Mouse (Mus musculus) neural tube, embryonic 14.5 days (tissue): ENCODE data around the gene Cux1. TPM values are rescaled to one million over a fixed set of nuclear protein-coding genes. Genes with fewer than 3 reads are reported as not detected.

Experiments used
- ATAC-seq: fragments of 200-750 bp; cut with Nextera tagmentation; 2 replicates; pipeline ENCODE4 v1.8.0; 2017; ENCODE audit warnings: low read depth, mild to moderate bottlenecking, moderate TSS enrichment, moderate library complexity
- H3K27ac ChIP-seq: fragments of 300-500 bp; sonication (generic); 2 replicates; pipeline ENCODE4 v1.5.1; 2014; ENCODE audit warnings: low read depth, mild to moderate bottlenecking, control low read depth, low read length, moderate library complexity, mixed read lengths
- H3K27me3 ChIP-seq: fragments of 300-500 bp; sonication (generic); 2 replicates; pipeline ENCODE4 v1.6.1; 2014; ENCODE audit warnings: low read length; ENCODE audit not compliant: control insufficient read depth, insufficient read depth
- H3K36me3 ChIP-seq: fragments of 300-500 bp; sonication (generic); 2 replicates; pipeline ENCODE4 v1.6.1; 2014; ENCODE audit warnings: low read length, mixed read lengths; ENCODE audit not compliant: control insufficient read depth, insufficient read depth
- H3K4me1 ChIP-seq: fragments of 300-500 bp; sonication (generic); 2 replicates; pipeline ENCODE4 v1.6.1; 2014; ENCODE audit warnings: low read length; ENCODE audit not compliant: control insufficient read depth, insufficient read depth
- H3K4me2 ChIP-seq: fragments of 300-500 bp; sonication (generic); 2 replicates; pipeline ENCODE4 v1.6.1; 2014; ENCODE audit warnings: mild to moderate bottlenecking, low read depth, low read length, control low read depth
- H3K4me3 ChIP-seq: fragments of 300-500 bp; sonication (generic); 2 replicates; pipeline ENCODE4 v1.5.1; 2014; ENCODE audit warnings: low read depth, low read length, control low read depth, mixed read lengths
- H3K9ac ChIP-seq: fragments of 300-500 bp; sonication (generic); replicated peaks from 2 replicates; pipeline ENCODE4 v1.6.1; 2014; ENCODE audit warnings: low read depth, mild to moderate bottlenecking, control low read depth, low read length, mixed read lengths
- H3K9me3 ChIP-seq: fragments of 300-500 bp; sonication (generic); 2 replicates; pipeline ENCODE4 v1.6.1; 2016; ENCODE audit warnings: low read length; ENCODE audit not compliant: control insufficient read depth
- WGBS: fragments of 180-500 bp; shearing (Covaris S2); extraction: QIAGEN DNeasy Blood & Tissue Kit; methylation state at CpG from one replicate; pipeline ENCODE4 v1.1.7; 2014; 5-methylcytosine and 5-hydroxymethylcytosine counted together
- polyA plus RNA-seq: library from polyadenylated mRNA; unstranded; fragments of >200 nt; fragmentation: Nextera tagmentation; extraction: Ambion mirVana; gene quantifications from 2 replicates; pipeline ENCODE4 v1.2.1, GENCODE M21; 2014

Gene Cux1
- polyA plus RNA-seq, 1 experiment from 2014 or later: 95.3 TPM

DNA sequence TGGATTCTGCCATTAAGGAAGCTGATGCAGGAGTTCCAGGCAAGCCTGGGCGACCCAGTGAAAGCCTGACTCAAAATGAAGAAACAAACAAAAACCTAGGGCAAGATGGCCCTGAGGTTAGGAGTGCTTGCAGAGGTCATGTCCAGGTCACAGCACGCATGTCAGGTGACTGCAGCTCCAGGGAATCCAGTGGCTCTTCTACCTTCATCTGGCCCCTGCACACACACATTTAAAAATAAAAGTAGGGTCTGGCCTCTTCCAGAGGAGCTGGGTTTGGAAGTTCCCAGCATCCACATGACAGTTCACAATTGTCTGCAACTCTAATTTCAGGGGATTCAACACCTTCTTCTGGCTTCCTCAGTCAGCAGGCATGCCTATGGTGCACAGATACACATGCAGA, 21.7 kb upstream of the Cux1 start:
- Histone ChIP-seq H3K4me1 (no peaks in the 10 kb centered on the region), H3K9me3 (no peaks in the 10 kb centered on the region), H3K4me3 (no peak overlapping the region), H3K36me3 (no peaks in the 10 kb centered on the region), H3K27ac (no peak overlapping the region), H3K27me3 (no peaks in the 10 kb centered on the region), H3K9ac (no peak overlapping the region), H3K4me2 (no peak overlapping the region)
- no peak for ATAC-seq
- WGBS: 62% methylated on average over 2 of the region's 2 CpGs

DNA sequence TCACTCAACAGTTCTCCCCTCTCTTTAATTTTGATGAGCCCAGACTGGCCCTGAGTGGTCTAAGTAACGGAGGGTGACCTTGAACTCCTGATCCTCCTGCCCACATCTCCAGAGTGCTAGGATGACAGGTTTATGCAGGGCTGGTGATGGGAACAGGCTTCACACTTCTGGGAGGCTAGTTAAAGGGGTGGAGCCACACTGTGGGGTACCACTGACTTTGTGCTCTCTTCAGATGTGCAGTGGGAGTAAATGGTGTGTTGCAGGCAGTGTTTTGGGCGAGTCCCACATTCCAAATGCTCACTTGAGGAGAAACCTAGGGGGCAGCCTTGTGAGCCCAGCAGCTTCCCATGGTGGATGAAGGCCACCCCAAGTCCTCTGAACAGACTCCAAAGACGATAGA, 21.2 kb upstream of the Cux1 start:
- Histone ChIP-seq H3K4me3 (no peak overlapping the region), H3K4me1 (no peaks in the 10 kb centered on the region), H3K36me3 (no peaks in the 10 kb centered on the region), H3K9ac (no peak overlapping the region), H3K9me3 (no peaks in the 10 kb centered on the region), H3K27ac (no peak overlapping the region), H3K4me2 (no peak overlapping the region), H3K27me3 (no peaks in the 10 kb centered on the region)
- no peak for ATAC-seq
- 70% methylated on average over 3 of the region's 3 CpGs for WGBS

DNA sequence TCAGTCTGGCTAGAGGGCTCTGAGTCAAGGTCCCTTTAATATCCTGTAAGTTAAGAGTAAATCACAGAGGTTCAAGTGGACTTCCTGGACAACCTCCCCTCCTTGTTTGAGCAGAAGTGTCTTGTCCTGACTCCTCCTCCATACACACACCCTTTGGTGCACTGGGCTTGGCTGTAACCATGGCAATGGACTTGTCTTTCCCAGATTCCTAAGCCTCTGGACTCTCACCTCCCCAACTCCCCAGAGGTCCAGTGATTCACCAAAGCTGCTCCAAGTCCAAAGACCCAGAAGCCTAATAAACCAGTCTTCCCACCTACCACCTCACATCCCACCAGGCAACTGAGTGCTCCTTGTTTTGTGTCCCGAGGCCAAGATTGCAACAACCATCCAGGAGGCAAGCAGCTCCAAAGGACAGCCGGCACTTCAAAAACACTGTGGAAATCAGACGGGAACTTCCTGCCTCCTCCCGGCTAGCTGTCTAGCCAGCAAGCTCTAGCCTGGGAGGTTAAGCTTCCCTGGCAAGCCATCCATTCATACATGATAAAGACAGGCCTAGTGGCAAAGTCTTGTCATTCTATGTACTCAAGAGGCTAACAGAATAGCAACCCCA, 17.5 kb upstream of the Cux1 start:
- Histone ChIP-seq H3K4me1 (no peaks in the 10 kb centered on the region), H3K27ac (no peak overlapping the region), H3K9me3 (no peaks in the 10 kb centered on the region), H3K9ac (no peak overlapping the region), H3K4me2 (no peak overlapping the region), H3K27me3 (no peaks in the 10 kb centered on the region), H3K36me3 (no peaks in the 10 kb centered on the region), H3K4me3 (no peak overlapping the region)
- 66% methylated on average over 4 of the region's 4 CpGs for WGBS
- no peak for ATAC-seq

DNA sequence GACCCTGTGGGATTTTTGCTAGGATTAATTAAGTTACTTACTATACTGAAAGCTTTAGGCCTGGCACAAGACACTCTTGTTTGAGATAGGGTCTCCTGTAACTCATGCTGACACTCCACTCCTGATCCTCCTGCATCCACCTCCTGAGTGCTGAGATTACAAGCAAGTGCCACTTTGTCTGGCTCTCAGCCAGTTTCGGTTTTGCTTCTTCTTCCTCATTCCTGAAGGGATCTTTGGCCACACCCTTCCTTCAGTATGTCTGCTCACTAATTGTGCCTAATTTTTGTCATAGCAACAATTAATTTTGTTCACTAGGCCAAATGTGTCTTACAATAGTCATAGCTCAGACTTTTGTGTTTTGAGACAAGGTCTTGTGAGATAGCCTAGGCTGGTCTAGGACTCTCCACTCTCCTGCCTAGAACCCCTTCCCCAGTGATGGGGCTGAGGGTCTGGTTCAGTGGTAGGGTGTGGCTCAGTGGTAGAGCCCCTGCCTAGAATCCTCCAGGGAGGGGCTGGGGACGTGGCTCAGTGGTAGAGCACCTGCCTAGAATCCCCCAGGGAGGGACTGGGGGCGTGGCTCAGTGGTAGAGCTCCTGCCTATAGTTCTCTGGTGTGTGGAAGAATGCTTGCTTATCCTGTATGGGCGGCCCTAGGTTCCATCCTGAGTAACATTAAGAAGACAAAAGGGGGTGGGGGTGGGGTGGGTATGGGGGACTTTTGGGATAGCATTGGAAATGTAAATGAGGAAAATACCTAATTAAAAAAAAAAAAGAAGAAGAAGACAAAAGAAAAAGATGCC, 16.6 kb upstream of the Cux1 start:
- no peak overlapping the region for H3K9ac ChIP-seq
- H3K36me3 ChIP-seq: no peaks in the 10 kb centered on the region
- no peak overlapping the region for H3K4me2 ChIP-seq
- H3K27me3 ChIP-seq: no peaks in the 10 kb centered on the region
- no peak overlapping the region for H3K4me3 ChIP-seq
- H3K9me3 ChIP-seq: no peaks in the 10 kb centered on the region
- no peak for ATAC-seq
- H3K27ac ChIP-seq: no peak overlapping the region
- H3K4me1 ChIP-seq: no peaks in the 10 kb centered on the region
- WGBS: 78% methylated on average over 4 of the region's 4 CpGs

DNA sequence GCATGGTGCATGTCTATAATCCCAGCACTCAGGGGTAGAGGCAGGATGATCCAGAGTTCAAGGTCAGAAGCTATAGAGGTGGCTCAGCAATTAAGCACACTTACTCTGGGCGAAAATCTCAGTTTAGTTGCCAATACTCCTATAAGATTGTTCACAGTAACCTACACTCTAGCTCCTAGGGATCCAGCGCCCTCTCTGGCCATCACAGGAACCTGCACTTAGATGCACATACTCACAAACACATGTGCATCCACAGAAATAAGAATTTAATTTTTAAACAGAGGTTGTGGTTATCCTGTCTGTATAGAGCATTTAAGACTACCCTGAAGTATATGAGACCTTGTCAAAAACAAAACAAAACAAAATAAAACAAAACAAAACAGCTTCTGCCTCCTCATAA, 16.0 kb upstream of the Cux1 start:
- H3K4me1 ChIP-seq: no peaks in the 10 kb centered on the region
- no peak for ATAC-seq
- WGBS: 86% methylated on average over 2 of the region's 2 CpGs
- H3K27ac ChIP-seq: no peak overlapping the region
- H3K27me3 ChIP-seq: no peaks in the 10 kb centered on the region
- H3K4me3 ChIP-seq: no peak overlapping the region
- H3K36me3 ChIP-seq: no peaks in the 10 kb centered on the region
- no peaks in the 10 kb centered on the region for H3K9me3 ChIP-seq
- H3K4me2 ChIP-seq: no peak overlapping the region
- H3K9ac ChIP-seq: no peak overlapping the region

DNA sequence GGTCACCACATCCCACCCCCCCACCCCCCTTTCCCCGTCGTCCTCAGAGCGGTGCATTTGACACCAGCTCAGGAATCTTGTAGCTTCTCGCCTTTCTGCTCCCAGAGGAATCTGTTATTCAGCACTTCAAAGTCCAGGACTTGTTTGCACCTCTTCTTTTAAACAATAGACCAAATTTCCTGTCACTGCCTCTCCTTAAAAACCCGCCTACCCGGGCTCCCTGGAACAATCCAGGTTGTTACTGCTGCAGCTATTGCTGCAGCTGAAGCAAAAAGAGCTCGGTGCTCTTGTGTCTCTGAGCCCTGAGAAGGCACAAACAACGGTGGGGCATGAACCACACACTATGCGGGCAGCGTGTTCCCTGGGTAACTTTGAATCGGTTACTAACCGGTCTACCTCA, 14.9 kb upstream of the Cux1 start:
- Histone ChIP-seq H3K4me2 (no peak overlapping the region), H3K4me1 (no peaks in the 10 kb centered on the region), H3K27me3 (no peaks in the 10 kb centered on the region), H3K4me3 (no peak overlapping the region), H3K9me3 (no peaks in the 10 kb centered on the region), H3K9ac (no peak overlapping the region), H3K36me3 (no peaks in the 10 kb centered on the region), H3K27ac (no peak overlapping the region)
- ATAC-seq: no peak
- 5% methylated on average over 12 of the region's 12 CpGs for WGBS

DNA sequence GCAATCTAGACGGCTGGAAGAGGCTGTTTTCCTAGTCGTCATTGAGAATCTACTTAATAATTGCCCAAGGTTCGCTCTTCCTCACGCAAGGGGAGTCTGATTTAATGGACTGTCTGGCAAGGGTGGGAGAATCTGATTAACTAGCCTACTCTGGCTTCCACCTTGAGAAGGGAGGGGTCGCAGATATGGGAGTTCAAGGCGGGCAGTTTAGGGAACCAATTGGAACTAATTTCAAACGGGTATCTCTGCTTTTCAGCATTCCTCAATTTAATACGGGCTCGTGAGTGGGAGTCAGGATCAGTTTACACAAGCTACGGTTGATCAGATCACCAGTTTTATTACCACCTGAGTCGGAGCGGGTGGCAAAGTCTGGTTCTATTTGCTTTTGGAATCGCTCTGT, 14.3 kb upstream of the Cux1 start:
- Histone ChIP-seq H3K27me3 (no peaks in the 10 kb centered on the region), H3K36me3 (no peaks in the 10 kb centered on the region), H3K9me3 (no peaks in the 10 kb centered on the region), H3K4me3 (no peak overlapping the region), H3K4me2 (no peak overlapping the region), H3K9ac (no peak overlapping the region), H3K27ac (no peak overlapping the region), H3K4me1 (no peaks in the 10 kb centered on the region)
- no peak for ATAC-seq
- under 1% methylated on average over 13 of the region's 13 CpGs for WGBS

DNA sequence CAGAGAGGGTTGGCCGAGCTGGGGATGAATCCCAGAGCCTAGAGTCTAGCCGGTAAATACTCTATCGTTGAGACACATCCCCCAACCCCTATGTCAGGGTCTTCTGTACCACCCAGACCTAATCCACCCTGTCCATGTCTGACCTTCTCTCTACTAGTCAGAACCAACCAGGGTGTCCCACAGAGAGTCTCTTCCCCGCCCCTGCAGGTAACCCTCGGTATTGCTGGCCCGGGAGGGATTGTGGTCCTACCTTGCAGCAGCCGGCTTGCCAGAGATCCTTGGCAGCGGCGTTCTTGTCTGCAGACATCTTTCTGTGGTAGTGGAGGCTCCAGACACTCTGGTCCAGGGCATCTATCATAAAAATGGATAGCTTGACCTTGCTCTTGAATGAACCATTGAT, 13.9 kb upstream of the Cux1 start:
- Histone ChIP-seq H3K27ac (no peak overlapping the region), H3K27me3 (no peaks in the 10 kb centered on the region), H3K4me2 (no peak overlapping the region), H3K9ac (no peak overlapping the region), H3K4me1 (no peaks in the 10 kb centered on the region), H3K4me3 (no peak overlapping the region), H3K36me3 (no peaks in the 10 kb centered on the region), H3K9me3 (no peaks in the 10 kb centered on the region)
- ATAC-seq: no peak
- WGBS: 17% methylated on average over 9 of the region's 9 CpGs

DNA sequence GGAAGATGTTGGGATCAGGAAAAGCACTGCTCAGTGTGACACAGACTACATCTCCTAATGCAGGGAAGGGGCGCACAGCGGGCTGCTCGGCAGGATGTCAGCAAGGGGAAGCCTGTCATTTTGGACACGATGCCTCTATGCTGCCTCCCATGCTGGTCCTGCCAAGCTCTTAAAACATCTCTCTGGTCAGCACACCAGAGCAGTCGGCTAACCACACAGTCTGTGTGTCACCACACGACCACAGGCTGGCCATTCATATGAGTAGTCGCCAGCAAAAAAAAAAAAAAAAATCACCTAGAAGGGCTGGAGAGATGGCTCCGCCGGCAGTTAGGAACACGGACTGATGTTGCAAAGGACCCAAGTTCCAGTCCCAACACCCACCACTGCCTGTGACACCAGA, 10.9 kb upstream of the Cux1 start:
- Histone ChIP-seq H3K4me1 (no peaks in the 10 kb centered on the region), H3K36me3 (no peaks in the 10 kb centered on the region), H3K9me3 (no peaks in the 10 kb centered on the region), H3K27ac (no peak overlapping the region), H3K27me3 (no peaks in the 10 kb centered on the region), H3K9ac (no peak overlapping the region), H3K4me2 (no peak overlapping the region), H3K4me3 (no peak overlapping the region)
- no peak for ATAC-seq
- 61% methylated on average over 10 of the region's 10 CpGs for WGBS
